Mouse (Mus musculus) cerebellum, adult 2 months (tissue): ENCODE data around the gene Ppp1r13l.

Experiments used
- CTCF ChIP-seq: fragments of 200-500 bp; IDR thresholded peaks from 2 replicates; pipeline ENCODE4 v1.5.1; 2011; ENCODE audit warnings: low read depth, mild to moderate bottlenecking, control low read depth, low read length, moderate library complexity, borderline replicate concordance; ENCODE audit not compliant: insufficient read depth
- POLR2A ChIP-seq: fragments of 200-500 bp; IDR thresholded peaks from 2 replicates; pipeline ENCODE4 v1.6.1; 2011; ENCODE audit warnings: low read length, control low read depth, borderline replicate concordance; ENCODE audit not compliant: insufficient read depth

GRCm38 (mm10) chr7:19350221-19350620, 9.3 kb upstream of the Ppp1r13l start:
- TF ChIP-seq CTCF (no peak), POLR2A (no peak)
